8 mouse cellular contexts compared by ENCODE assay signal in the genomic region with DNA sequence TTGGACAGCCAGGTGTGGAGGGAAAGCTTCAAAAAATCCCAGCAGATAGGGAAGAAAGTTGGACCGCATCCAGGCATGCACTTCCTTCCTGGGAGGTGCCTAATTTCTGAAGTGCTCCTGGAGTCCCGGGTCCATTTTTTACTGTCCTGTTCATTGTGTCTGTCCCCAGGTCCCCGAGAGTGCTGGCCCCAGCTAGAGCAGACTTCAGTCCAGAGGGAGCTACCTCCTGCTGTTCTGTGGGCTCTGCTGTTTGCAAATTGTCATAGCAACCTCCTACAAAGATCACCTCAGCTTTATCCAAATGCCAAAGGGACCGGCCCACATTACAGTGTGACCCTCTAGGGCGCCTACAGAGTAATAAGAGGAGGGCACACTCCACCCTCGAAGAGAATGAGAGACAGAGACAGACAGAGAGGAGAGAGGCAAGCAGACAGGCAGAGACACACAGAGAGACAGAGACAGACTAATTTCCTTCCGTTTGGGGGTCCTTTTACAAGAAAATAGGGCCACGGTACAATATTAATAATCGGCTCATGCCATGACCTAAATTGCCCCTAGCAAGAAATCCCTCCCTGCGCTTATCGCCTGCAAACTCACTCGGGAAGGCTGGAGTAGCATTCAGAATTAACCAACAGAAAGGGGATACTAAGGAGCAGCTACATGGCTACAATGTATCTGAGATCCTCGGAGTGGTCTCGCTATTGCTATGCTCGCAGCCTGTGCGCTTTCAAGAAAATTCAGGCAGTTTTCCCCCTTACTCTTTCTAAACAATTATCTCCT. TPM values are rescaled to one million over a fixed set of nuclear protein-coding genes. Genes with fewer than 3 reads are reported as not detected.
DNase-seq lines count a peak whose midpoint lies in the region; ATAC-seq and TF ChIP-seq lines count a peak whose summit lies in the region.

A gene (minus strand): TSS at position 9 of the 780 bp plus-strand sequence.

- WGBS in intestine, embryonic 14.5 days: 11% methylated on average over 16 of the region's 16 CpGs
- WGBS in limb, embryonic 14.5 days: 5% methylated on average over 16 of the region's 16 CpGs
- WGBS in midbrain, embryonic 16.5 days: 2% methylated on average over 16 of the region's 16 CpGs

- no peaks in the 10 kb centered on the region for H3K9me3 ChIP-seq in intestine, embryonic 14.5 days (ENCODE audit: control insufficient read depth, low read length)
- no peaks in the 10 kb centered on the region for H3K9me3 ChIP-seq in limb, embryonic 14.5 days (ENCODE audit: control insufficient read depth, low read length)
- H3K9me3 ChIP-seq in midbrain, embryonic 16.5 days (replicated peaks; ENCODE audit: control insufficient read depth, low read length, poor library complexity, severe bottlenecking): no peaks in the 10 kb centered on the region

- peaks cover 19% of the 10 kb centered on the region for H3K4me1 ChIP-seq in intestine, embryonic 14.5 days (replicated peaks; ENCODE audit: control insufficient read depth, insufficient read depth, low read length)
- H3K4me1 ChIP-seq in limb, embryonic 14.5 days (ENCODE audit: control insufficient read depth, insufficient read depth, low read length): peaks cover 25% of the 10 kb centered on the region
- H3K4me1 ChIP-seq in midbrain, embryonic 16.5 days (ENCODE audit: control insufficient read depth, insufficient read depth, low read length): peaks cover 25% of the 10 kb centered on the region

- H3K4me3 ChIP-seq in intestine, embryonic 14.5 days (ENCODE audit: low read depth, low read length): peak within 1 kb of the TSS; percentile 92
- H3K4me3 ChIP-seq in limb, embryonic 14.5 days (replicated peaks; ENCODE audit: low read length): peak within 1 kb of the TSS; percentile 94
- peak within 1 kb of the TSS; percentile 56 for H3K4me3 ChIP-seq in midbrain, embryonic 16.5 days (ENCODE audit: low read depth, low read length)

- H3K9ac ChIP-seq in intestine, embryonic 14.5 days (ENCODE audit: low read length): peak within 1 kb of the TSS; percentile 98
- peak within 1 kb of the TSS; percentile 98 for H3K9ac ChIP-seq in limb, embryonic 14.5 days (ENCODE audit: low read depth, low read length, severe bottlenecking)
- peak within 1 kb of the TSS; percentile 99 for H3K9ac ChIP-seq in midbrain, embryonic 16.5 days (ENCODE audit: low read depth, low read length)

- no peaks in the 10 kb centered on the region for H3K27me3 ChIP-seq in intestine, embryonic 14.5 days (replicated peaks; ENCODE audit: control insufficient read depth, insufficient read depth, low read length)
- no peaks in the 10 kb centered on the region for H3K27me3 ChIP-seq in limb, embryonic 14.5 days (ENCODE audit: control insufficient read depth, insufficient read depth, low read length)
- H3K27me3 ChIP-seq in midbrain, embryonic 16.5 days (ENCODE audit: control insufficient read depth, insufficient read depth, low read depth, low read length): no peaks in the 10 kb centered on the region

- no peak for ATAC-seq in intestine, embryonic 14.5 days (replicated peaks; ENCODE audit: low FRiP score, low TSS enrichment, low read depth)
- ATAC-seq in limb, embryonic 14.5 days (ENCODE audit: low FRiP score, low read depth): no peak
- ATAC-seq in midbrain, embryonic 16.5 days: 0 out of 2 replicates have a peak, but pooled peaks have one; percentile 4

- peak within 1 kb of the TSS; percentile 96 for H3K4me2 ChIP-seq in intestine, embryonic 14.5 days (ENCODE audit: low read length)
- H3K4me2 ChIP-seq in limb, embryonic 14.5 days (replicated peaks; ENCODE audit: low read depth, low read length, severe bottlenecking): peak within 1 kb of the TSS; percentile 96
- H3K4me2 ChIP-seq in midbrain, embryonic 16.5 days (ENCODE audit: low read length): peak within 1 kb of the TSS; percentile 83

- H3K36me3 ChIP-seq in intestine, embryonic 14.5 days (ENCODE audit: control insufficient read depth, insufficient read depth, low read length): 0 out of 2 replicates have a peak, but pooled peaks cover under 1% of the 10 kb centered on the region
- H3K36me3 ChIP-seq in limb, embryonic 14.5 days (ENCODE audit: control insufficient read depth, insufficient read depth, low read length): no peaks in the 10 kb centered on the region
- H3K36me3 ChIP-seq in midbrain, embryonic 16.5 days (ENCODE audit: control insufficient read depth, insufficient read depth, low read length): no peaks in the 10 kb centered on the region

- peak; percentile 16 for DNase-seq in urinary bladder, postnatal 25 days (ENCODE audit: low spot score)
- no peak for DNase-seq in urinary bladder, adult 18-20 months (ENCODE audit: low spot score in 2 of 2)
- DNase-seq in cerebellum, postnatal 25 days: peak; percentile 11 to 39
- peak in 1 of 2 experiments; percentile 41 for DNase-seq in gastrocnemius, postnatal 4 days (ENCODE audit: low spot score in 2 of 2)
- peak; percentile 72 for DNase-seq in intestine, embryonic 14.5 days (ENCODE audit: low spot score)
- DNase-seq in limb, embryonic 14.5 days (ENCODE audit: low spot score): no peak
- DNase-seq in spleen, adult 12 weeks (ENCODE audit: low spot score): no peak

- no peak for TF ChIP-seq POLR2A in limb, embryonic 14.5 days (IDR thresholded peaks at IDR 0.05; ENCODE audit: borderline replicate concordance, extremely low read depth, insufficient read depth, insufficient read length)

- H3K27ac ChIP-seq in intestine, embryonic 14.5 days (ENCODE audit: low read depth): peak within 1 kb of the TSS; percentile 97
- H3K27ac ChIP-seq in limb, embryonic 14.5 days (replicated peaks; ENCODE audit: low read depth, low read length): peak within 1 kb of the TSS; percentile 94
- H3K27ac ChIP-seq in midbrain, embryonic 16.5 days (ENCODE audit: low read length): peak within 1 kb of the TSS; percentile 97

RNA-seq across cellular contexts. Expression of the gene that starts here (rescaled TPM):
- 100 to 1,000 TPM in 1 of 2 experiments, 10 to 100 TPM in 1; 99.8 to 108 TPM for total RNA-seq in gastrocnemius, postnatal 4 days (2021)
- 13.5 and 13.9 TPM in 2 replicates for polyA plus RNA-seq in intestine, embryonic 14.5 days (2014; fragmentation: Nextera tagmentation; extraction: Ambion mirVana)
- polyA plus RNA-seq in limb, embryonic 14.5 days (2012; rRNA removed): 19.4 and 20.9 TPM in 2 replicates
- 13.3 and 15.4 TPM in 2 replicates for polyA plus RNA-seq in limb, embryonic 14.5 days (2014; fragmentation: Nextera tagmentation; extraction: Ambion mirVana)
- polyA plus RNA-seq in midbrain, embryonic 16.5 days (2015; fragmentation: Nextera tagmentation; extraction: Ambion mirVana): 12.3 and 13.3 TPM in 2 replicates

Comparison
In these comparisons a context has a peak if more than half of its experiments do, and no peak if none do; other contexts are left out.
1. DNase-seq: peak in urinary bladder, postnatal 25 days (single experiment), cerebellum, postnatal 25 days (2 of 2) and intestine, embryonic 14.5 days (single experiment); none in urinary bladder, adult 18-20 months (0 of 2), limb, embryonic 14.5 days (single experiment) and spleen, adult 12 weeks (single experiment).
2. Peak in every context shown above with its lines, with median percentiles within 50 percentile points of each other: H3K27ac ChIP-seq, H3K4me2 ChIP-seq, H3K4me3 ChIP-seq and H3K9ac ChIP-seq.